Mouse (Mus musculus): ENCODE data around the gene Tet3.

DNA sequence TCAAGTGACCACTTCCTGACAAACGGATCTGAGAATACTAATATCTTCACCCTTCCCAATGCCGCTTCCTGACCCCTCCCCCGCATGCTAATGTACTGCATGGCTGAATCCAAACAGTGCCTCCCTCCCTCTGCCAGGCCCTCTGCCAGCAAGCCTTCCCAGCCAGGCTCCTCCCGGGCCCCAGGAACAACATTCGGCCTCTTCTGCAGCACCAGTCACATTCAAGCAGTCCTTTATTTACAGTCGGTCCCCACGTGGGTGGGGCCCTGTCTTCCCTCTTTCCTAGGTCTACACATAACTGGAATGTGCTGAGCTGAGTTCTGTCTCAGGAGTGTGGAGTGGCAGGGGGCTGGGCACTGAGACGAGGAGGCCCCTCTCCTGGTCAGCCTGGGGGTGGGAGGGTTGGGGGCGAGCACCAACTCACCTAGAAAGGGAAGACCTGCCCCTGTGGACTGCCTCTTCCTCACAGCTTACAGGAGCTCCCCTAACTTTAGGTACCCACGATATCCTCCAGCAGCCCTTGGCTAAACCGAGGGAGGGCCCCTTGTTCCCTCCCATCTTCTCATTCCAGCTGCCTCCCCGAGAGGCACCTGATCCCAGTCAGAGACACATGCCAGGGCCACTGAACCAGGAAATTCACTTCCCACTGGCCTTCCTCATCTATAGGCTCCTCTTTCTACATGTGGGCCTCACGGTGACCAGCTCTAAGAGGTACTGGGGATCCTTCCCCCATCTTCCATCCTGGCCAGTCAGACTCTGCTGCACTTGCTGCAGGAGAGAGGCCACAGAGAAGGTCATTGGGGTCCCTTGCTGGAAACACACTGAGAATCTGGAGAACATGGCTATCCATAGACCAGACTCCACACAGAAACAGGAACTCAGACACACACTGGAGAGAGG, 15.2 kb downstream of the Tet3 start:
- TF ChIP-seq CHD2 (IDR thresholded peaks at IDR 0.05; ENCODE audit: low read depth, low read length) (no peak), MAFK (IDR thresholded peaks at IDR 0.05; ENCODE audit: insufficient read depth, low read depth, low read length) (no peak), ZNF384 (IDR thresholded peaks at IDR 0.05; ENCODE audit: low read depth, low read length) (no peak), HCFC1 (IDR thresholded peaks at IDR 0.05; ENCODE audit: borderline replicate concordance, insufficient read depth, low read length) (no peak), ZC3H11A (IDR thresholded peaks at IDR 0.05; ENCODE audit: borderline replicate concordance, low read depth, low read length) (no peak)

Measured in ES-E14 (cell line).